Mouse (Mus musculus) embryonic fibroblast, embryonic 13.5 days (primary cell): ENCODE data around the gene Rapgef1.

Experiments used
- CTCF ChIP-seq: IDR thresholded peaks from 2 replicates; pipeline ENCODE4 v1.5.1; 2011; ENCODE audit warnings: mild to moderate bottlenecking, control low read depth, low read length, moderate library complexity, borderline replicate concordance; ENCODE audit not compliant: insufficient read depth
- POLR2A ChIP-seq: IDR thresholded peaks from 2 replicates; pipeline ENCODE4 v1.6.1; 2011; ENCODE audit warnings: low read depth, mild to moderate bottlenecking, control low read depth, low read length, moderate library complexity

- no peak for TF ChIP-seq POLR2A
- no peak for TF ChIP-seq CTCF
These were observed 2.1 kb downstream of the Rapgef1 start for GRCm38 (mm10) chr2:29621636-29622035.
